In the genomic region with DNA sequence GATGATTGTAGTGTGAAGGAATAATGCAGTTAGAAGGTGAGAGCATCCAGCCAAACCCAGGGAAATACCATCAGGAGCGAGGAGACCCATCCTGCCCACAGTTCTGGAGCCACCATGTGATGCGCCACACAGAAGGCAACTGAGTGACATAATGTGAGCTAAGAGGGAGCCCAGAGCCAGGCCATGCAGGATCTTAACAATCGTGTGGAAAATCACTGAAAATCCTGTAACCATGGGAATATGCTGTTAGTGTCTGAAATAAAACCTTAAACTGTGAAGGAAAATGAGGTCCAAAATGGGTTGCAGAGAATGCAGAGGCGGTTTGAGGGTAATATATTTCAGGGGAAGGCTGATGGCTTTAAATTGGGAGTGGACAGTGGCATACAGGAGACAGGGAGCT, we compare ENCODE assay signal across 22 mouse cellular contexts. TPM values are rescaled to one million over a fixed set of nuclear protein-coding genes. Genes with fewer than 3 reads are reported as not detected.
DNase-seq lines count a peak whose midpoint lies in the region; ATAC-seq lines count a peak whose summit lies in the region.
"Had no signal": no experiment of that assay in that cellular context is flagged by ENCODE, and none has a peak within 500 bp of the region (broad histone marks: within the 10 kb centered on the region; RNA-seq: fewer than 3 reads in every experiment).

No protein-coding gene starts in this region.

- DNase-seq in frontal cortex, postnatal 14 days (ENCODE audit: low spot score in 2 of 2) = no peak
- DNase-seq in layer of hippocampus, adult 9-11 months = peak; percentile 22
- DNase-seq in layer of hippocampus, adult 9-10 months (ENCODE audit: low spot score) = no peak
- DNase-seq in right cerebral cortex, adult 18-20 months = peak; percentile 9
- DNase-seq in right cerebral cortex, postnatal 25 days = no peak
- no peak for DNase-seq in heart, postnatal 10 days
- DNase-seq: adrenal gland, postnatal 10 days; adrenal gland, postnatal 36 days; B cell, adult 2 months; cerebellum, adult 11 months; cerebellum, adult 2 months; cerebellum, adult 9-11 months; cerebellum, postnatal 25 days; gastrocnemius, adult 2 months; gastrocnemius, postnatal 14 days; heart, adult 11 months; heart, postnatal 36 days had no signal

- intact Hi-C loops in heart, postnatal 10 days (cut with DNase I) = no loop called here

- peak; percentile 99 for ATAC-seq in frontal cortex, adult (ENCODE audit: low TSS enrichment)
- ATAC-seq: forebrain, embryonic 15.5 days; Patski had no signal

RNA-seq across cellular contexts. Expression of a gene that starts 31.8 kb away (rescaled TPM):
- total RNA-seq in heart, postnatal 10 days (2021) = not detected
- total RNA-seq: CH12.LX; common myeloid progenitor, adult 5-6 weeks; gastrocnemius, adult 2 months; heart, postnatal 36 days had no signal

Comparison
In these comparisons a context has a peak if more than half of its experiments do, and no peak if none do; other contexts are left out.
1. DNase-seq: peak in layer of hippocampus, adult 9-11 months (single experiment) and right cerebral cortex, adult 18-20 months (single experiment); none in frontal cortex, postnatal 14 days (0 of 2), layer of hippocampus, adult 9-10 months (single experiment), right cerebral cortex, postnatal 25 days (single experiment) and heart, postnatal 10 days (0 of 2).